Mouse (Mus musculus): ENCODE results near the gene Lypd4. TPM values are rescaled to one million over a fixed set of nuclear protein-coding genes. Genes with fewer than 3 reads are reported as not detected.

Lypd4 gene
- polyA plus RNA-seq, 1 experiment from 2014 or later, result not detected

DNA sequence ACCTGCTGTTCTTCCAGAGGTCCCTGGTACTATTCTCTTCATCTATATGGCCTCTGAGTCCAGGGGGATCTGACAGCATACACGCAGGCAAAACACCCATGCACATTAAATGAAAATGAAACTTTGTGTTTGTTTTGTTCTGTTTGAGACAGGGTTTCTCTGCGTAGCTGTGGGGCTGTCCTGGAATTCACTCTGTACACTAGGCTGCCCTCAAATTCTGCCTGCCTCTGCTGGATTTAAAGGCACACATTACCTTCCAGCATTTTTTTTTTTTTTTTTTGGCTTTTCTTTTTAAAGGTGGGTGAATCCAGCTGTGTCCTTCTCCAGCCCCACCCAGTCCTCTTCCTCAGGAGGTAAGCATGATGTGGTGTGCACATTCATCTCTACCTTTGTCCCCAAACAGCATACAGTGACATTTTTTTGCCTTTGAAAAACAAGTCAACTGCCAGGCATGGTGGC is 22.4 kb upstream of the Lypd4 start:
- H3K4me1 ChIP-seq (replicated peaks; ENCODE audit: control insufficient read depth, insufficient read depth, low read length), result 0 out of 2 replicates have a peak, but pooled peaks cover under 1% of the 10 kb centered on the region
- no peak overlapping the region for H3K4me3 ChIP-seq (ENCODE audit: low read depth, low read length)
- WGBS, result 70% methylated on average over 2 of the region's 2 CpGs
- no peaks in the 10 kb centered on the region for H3K27me3 ChIP-seq (replicated peaks; ENCODE audit: control insufficient read depth, insufficient read depth, low read length)
- H3K9me3 ChIP-seq (ENCODE audit: control insufficient read depth, low read length), result no peaks in the 10 kb centered on the region
- no peak for ATAC-seq (replicated peaks; ENCODE audit: low FRiP score, low TSS enrichment, low read depth)
- H3K27ac ChIP-seq (ENCODE audit: low read depth), result no peak overlapping the region
- no peak for DNase-seq (ENCODE audit: low spot score)
- H3K36me3 ChIP-seq (ENCODE audit: control insufficient read depth, insufficient read depth, low read length), result peaks cover 41% of the 10 kb centered on the region
- H3K4me2 ChIP-seq (ENCODE audit: low read length), result no peak overlapping the region
- no peak overlapping the region for H3K9ac ChIP-seq (ENCODE audit: low read length)

DNA sequence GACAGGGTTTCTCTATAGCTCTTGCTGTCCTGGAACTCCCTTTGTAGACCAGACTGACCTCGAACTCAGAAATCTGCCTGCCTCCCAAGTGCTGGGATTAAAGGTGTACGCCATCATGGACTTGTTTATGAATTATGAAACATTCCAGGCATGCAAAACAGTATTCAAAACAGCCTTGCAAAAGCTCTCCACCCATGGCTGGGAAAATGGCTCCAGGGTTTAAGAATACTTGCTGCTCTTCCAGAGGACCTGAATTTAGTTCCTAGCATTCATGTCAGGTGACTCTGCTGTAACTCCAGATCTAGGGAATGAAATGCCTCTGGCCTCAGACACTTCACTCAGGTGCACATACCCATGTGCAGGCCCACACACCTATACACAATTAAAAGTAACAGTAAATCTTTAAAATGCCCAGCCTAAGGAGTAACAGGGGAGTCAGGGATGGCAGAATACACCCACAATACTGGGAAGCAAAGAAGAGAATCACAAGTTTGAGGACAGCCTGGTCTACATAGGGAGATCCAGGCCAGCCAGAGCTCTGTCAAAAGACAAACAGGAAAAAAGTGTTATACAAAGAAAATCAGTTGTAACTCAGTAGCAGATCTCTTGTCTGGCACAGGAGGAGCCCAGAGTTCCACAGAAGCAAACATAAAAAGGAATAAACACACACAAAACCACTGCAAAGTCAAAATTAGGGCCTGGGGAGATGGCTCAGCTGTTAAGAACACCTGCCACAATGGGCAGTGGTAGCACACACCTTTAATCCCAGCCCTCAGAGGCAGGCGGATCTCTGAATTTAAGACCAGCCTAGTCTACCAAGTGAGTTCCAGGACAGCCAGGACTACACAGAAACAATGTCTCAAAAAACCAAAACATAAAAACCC is 21.7 kb upstream of the Lypd4 start:
- DNase-seq (ENCODE audit: low spot score), result no peak
- no peak overlapping the region for H3K27ac ChIP-seq (ENCODE audit: low read depth)
- 65% methylated on average over 3 of the region's 3 CpGs for WGBS

DNA sequence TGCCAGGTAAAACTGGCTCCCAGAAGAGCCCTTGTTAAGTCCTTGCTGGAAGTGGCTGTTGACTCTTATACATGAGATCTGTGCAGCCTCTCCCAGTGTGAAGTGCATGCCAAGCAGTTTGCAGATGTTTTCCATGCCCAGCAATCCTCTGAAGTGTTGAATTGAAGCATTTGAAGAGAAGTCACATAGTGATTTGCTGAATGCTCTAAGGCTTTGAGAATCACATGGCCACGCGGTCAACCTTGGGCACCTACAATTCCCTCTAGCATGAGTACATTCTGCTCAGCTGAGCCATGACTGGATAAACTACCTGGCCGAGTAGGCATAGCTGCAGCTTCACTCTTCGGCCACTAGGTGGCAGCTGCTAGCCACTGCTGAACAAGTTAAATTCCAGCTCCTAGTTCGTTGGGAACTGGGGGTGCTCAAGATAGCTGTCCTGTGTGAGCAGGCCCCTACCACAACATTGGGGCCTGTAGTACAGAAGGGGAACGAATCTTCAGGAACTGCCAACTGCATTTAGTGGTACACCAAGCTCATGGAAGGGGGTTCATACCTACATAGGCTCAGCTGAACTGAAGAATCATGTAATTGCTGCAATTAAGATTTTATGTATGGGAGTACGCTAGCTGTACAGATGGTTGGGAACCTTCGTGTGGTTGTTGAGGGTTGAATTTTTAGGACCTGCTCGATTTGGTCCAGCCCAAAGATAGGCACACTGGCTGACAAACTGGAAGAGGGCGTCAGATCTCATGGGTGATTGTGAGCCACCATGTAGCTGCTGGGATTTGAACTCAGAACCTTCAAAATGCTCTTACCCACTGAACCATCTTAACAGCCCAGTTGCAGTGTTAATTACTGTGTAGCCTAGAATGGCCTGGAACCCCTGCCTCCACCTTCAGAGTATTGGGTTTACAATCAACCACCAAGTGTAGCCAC is 20.8 kb upstream of the Lypd4 start:
- ATAC-seq (replicated peaks; ENCODE audit: low FRiP score, low TSS enrichment, low read depth) (peak; percentile 66), DNase-seq (ENCODE audit: low spot score) (peak; percentile 88)
- peaks cover 58% of the 10 kb centered on the region for H3K36me3 ChIP-seq (ENCODE audit: control insufficient read depth, insufficient read depth, low read length)
- WGBS, result 31% methylated on average over 10 of the region's 10 CpGs
- H3K9ac ChIP-seq (ENCODE audit: low read length), result no peak overlapping the region
- no peak overlapping the region for H3K27ac ChIP-seq (ENCODE audit: low read depth)
- no peaks in the 10 kb centered on the region for H3K9me3 ChIP-seq (ENCODE audit: control insufficient read depth, low read length)
- no peaks in the 10 kb centered on the region for H3K27me3 ChIP-seq (replicated peaks; ENCODE audit: control insufficient read depth, insufficient read depth, low read length)
- no peak overlapping the region for H3K4me3 ChIP-seq (ENCODE audit: low read depth, low read length)
- peaks cover 15% of the 10 kb centered on the region for H3K4me1 ChIP-seq (replicated peaks; ENCODE audit: control insufficient read depth, insufficient read depth, low read length)
- no peak overlapping the region for H3K4me2 ChIP-seq (ENCODE audit: low read length)

More for the DNA sequence above, 21.7 kb upstream of the Lypd4 start:
- Histone ChIP-seq H3K9me3 (ENCODE audit: control insufficient read depth, low read length) (no peaks in the 10 kb centered on the region), H3K9ac (ENCODE audit: low read length) (no peak overlapping the region), H3K4me2 (ENCODE audit: low read length) (no peak overlapping the region), H3K4me3 (ENCODE audit: low read depth, low read length) (no peak overlapping the region), H3K4me1 (replicated peaks; ENCODE audit: control insufficient read depth, insufficient read depth, low read length) (peaks cover 6% of the 10 kb centered on the region), H3K27me3 (replicated peaks; ENCODE audit: control insufficient read depth, insufficient read depth, low read length) (no peaks in the 10 kb centered on the region), H3K36me3 (ENCODE audit: control insufficient read depth, insufficient read depth, low read length) (peaks cover 48% of the 10 kb centered on the region)
- no peak for ATAC-seq (replicated peaks; ENCODE audit: low FRiP score, low TSS enrichment, low read depth)

DNA sequence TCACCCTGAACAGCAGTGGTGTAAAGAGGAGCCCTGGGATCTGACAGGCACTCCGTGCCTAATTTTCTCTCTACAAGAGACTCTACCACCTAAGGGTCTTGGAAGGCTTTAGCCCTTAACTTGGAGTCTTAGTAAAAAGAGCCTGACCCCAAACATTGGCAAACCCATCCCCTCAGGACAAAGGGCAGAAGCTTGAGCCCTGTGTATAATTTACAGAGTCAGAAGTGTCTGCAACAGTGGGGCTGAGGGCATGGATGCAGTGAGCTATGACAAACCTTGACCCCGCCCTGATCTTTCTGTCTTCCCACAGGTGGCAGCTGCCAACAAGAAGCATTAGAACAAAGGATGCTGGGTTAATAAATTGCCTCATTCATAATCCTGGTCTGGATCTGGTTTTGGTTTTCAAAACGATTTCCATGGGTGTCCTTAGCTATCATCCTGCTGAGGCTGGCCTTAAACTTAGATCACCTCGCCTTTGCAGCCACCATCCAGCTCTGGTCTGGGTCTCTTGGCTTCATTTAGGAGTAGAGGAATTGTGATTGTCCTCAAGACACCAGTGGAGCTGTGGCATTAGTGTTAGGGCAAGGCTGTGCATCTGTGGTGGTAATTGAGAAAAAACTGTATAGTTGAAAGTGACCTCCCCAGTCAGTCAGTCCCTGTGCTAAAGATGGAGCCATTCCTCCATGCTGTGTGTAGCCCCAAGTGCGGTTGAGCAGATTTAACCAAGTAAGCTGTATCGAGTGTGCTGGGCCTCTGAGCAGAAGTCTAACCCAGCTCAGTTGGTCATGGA is 19.9 kb upstream of the Lypd4 start:
- Histone ChIP-seq H3K27ac (ENCODE audit: low read depth) (no peak overlapping the region), H3K9me3 (ENCODE audit: control insufficient read depth, low read length) (no peaks in the 10 kb centered on the region), H3K4me2 (ENCODE audit: low read length) (no peak overlapping the region), H3K27me3 (replicated peaks; ENCODE audit: control insufficient read depth, insufficient read depth, low read length) (no peaks in the 10 kb centered on the region), H3K36me3 (ENCODE audit: control insufficient read depth, insufficient read depth, low read length) (peaks cover 61% of the 10 kb centered on the region), H3K4me3 (ENCODE audit: low read depth, low read length) (no peak overlapping the region), H3K4me1 (replicated peaks; ENCODE audit: control insufficient read depth, insufficient read depth, low read length) (peaks cover 17% of the 10 kb centered on the region), H3K9ac (ENCODE audit: low read length) (no peak overlapping the region)
- whole genome bisulfite sequencing, result 81% methylated on average over 6 of the region's 6 CpGs
- ATAC-seq (replicated peaks; ENCODE audit: low FRiP score, low TSS enrichment, low read depth), result peak; percentile 8; the same call in 1 of the 2 replicates
- no peak for DNase-seq (ENCODE audit: low spot score)

DNA sequence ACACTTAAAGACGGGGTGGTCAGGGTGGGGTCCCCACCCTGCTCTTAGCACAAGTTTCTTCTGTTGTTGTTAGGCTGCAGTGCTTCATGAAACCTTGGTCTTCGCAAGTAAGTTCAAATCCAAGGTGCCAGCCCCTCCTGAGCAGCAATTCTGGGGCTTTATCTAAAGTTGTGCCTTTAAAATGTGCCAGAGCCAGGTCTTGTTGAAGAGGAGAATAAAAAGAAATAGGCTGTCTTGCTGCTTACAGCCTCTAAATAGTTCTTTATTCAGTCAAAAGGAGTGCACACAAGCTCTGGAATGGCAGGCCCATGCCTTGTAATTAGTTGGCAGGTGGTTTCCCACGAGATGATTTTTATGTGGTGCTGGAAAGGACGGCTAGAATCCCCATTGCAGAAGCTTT is 17.4 kb upstream of the Lypd4 start:
- Histone ChIP-seq H3K27ac (ENCODE audit: low read depth) (0 out of 2 replicates have a peak overlapping the region, but pooled peaks have one; percentile 3), H3K4me3 (ENCODE audit: low read depth, low read length) (peak overlapping the region; percentile 85), H3K27me3 (replicated peaks; ENCODE audit: control insufficient read depth, insufficient read depth, low read length) (no peaks in the 10 kb centered on the region), H3K9ac (ENCODE audit: low read length) (peak overlapping the region; percentile 100), H3K4me2 (ENCODE audit: low read length) (peak overlapping the region; percentile 93), H3K4me1 (replicated peaks; ENCODE audit: control insufficient read depth, insufficient read depth, low read length) (peaks cover 17% of the 10 kb centered on the region), H3K9me3 (ENCODE audit: control insufficient read depth, low read length) (no peaks in the 10 kb centered on the region), H3K36me3 (ENCODE audit: control insufficient read depth, insufficient read depth, low read length) (peaks cover 61% of the 10 kb centered on the region)
- DNase-seq (ENCODE audit: low spot score) (no peak), ATAC-seq (replicated peaks; ENCODE audit: low FRiP score, low TSS enrichment, low read depth) (no peak)
- WGBS, result 77% methylated on average over 4 of the region's 4 CpGs

DNA sequence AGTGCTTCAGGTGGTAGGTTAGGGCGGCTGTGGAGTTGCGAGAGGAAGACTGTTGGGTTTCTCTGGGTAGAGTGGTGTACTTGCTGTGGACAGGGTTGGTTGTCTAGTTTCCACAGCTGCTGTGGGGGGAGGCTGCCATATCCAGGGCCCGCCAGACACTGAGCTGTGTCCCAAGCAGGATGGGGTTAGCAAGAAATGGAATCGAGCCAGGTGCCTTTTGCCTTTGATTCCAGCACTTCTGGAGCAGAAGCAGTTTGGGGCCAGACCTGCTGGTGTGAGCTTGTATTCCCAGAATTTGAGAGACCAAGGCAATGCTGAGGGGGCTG is 16.5 kb upstream of the Lypd4 start:
- H3K27ac ChIP-seq (ENCODE audit: low read depth), result no peak overlapping the region
- ATAC-seq (replicated peaks; ENCODE audit: low FRiP score, low TSS enrichment, low read depth), result no peak
- H3K36me3 ChIP-seq (ENCODE audit: control insufficient read depth, insufficient read depth, low read length), result peaks cover 58% of the 10 kb centered on the region
- no peaks in the 10 kb centered on the region for H3K9me3 ChIP-seq (ENCODE audit: control insufficient read depth, low read length)
- H3K4me2 ChIP-seq (ENCODE audit: low read length), result peak overlapping the region; percentile 93
- WGBS, result 58% methylated on average over 4 of the region's 4 CpGs
- peak overlapping the region; percentile 85 for H3K4me3 ChIP-seq (ENCODE audit: low read depth, low read length)
- peaks cover 17% of the 10 kb centered on the region for H3K4me1 ChIP-seq (replicated peaks; ENCODE audit: control insufficient read depth, insufficient read depth, low read length)
- no peaks in the 10 kb centered on the region for H3K27me3 ChIP-seq (replicated peaks; ENCODE audit: control insufficient read depth, insufficient read depth, low read length)
- DNase-seq (ENCODE audit: low spot score), result no peak
- peak overlapping the region; percentile 100 for H3K9ac ChIP-seq (ENCODE audit: low read length)

DNA sequence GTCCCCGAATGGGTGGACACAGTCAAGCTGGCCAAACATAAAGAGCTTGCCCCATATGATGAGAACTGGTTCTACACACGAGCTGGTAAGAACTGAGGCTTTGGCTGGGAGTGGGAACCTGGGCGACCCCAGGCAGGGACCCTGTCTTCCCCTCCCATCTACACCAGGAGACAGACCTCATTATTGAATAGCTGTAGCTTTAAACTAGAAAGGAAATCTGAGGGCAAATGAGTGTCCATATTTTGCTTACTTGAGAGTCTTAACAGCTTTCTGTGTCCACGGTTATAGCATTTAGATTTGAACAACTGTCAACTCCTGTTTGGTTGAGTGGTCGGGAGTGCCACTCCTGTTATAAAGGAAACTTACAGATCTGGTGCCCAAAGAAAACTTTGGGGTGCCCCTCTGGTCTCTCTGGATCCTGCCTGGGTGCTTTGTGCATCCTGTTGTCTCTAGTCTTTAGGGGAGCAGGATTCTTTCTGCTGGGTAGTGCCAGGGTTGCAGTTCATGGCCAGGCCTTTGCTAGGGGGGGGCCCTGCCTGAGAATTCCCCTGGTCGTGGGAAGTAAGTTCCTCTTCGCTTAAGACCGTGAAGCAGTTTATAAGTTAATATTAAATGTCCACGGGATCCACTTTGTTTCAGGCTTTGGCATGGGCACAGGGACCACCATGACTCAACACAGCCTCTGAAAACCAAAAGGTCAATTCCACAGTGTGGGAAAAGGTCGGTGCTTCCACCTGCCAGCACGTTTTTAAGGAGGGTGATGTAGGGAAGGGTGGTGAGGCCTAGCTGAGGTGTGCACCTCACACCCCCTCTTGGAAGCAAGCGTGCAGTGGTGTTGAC is 15.9 kb upstream of the Lypd4 start:
- Histone ChIP-seq H3K9me3 (ENCODE audit: control insufficient read depth, low read length) (no peaks in the 10 kb centered on the region), H3K4me1 (replicated peaks; ENCODE audit: control insufficient read depth, insufficient read depth, low read length) (peaks cover 17% of the 10 kb centered on the region), H3K27me3 (replicated peaks; ENCODE audit: control insufficient read depth, insufficient read depth, low read length) (no peaks in the 10 kb centered on the region), H3K9ac (ENCODE audit: low read length) (peak overlapping the region; percentile 100), H3K27ac (ENCODE audit: low read depth) (peak overlapping the region; percentile 88; the same call in 1 of the 2 replicates), H3K4me3 (ENCODE audit: low read depth, low read length) (peak overlapping the region; percentile 85), H3K4me2 (ENCODE audit: low read length) (peak overlapping the region; percentile 93), H3K36me3 (ENCODE audit: control insufficient read depth, insufficient read depth, low read length) (peaks cover 52% of the 10 kb centered on the region)
- ATAC-seq (replicated peaks; ENCODE audit: low FRiP score, low TSS enrichment, low read depth) (no peak), DNase-seq (ENCODE audit: low spot score) (no peak)
- 36% methylated on average over 12 of the region's 12 CpGs for WGBS
